Mouse (Mus musculus): Measurements from ENCODE around the gene Cyfip1. TPM values are rescaled to one million over a fixed set of nuclear protein-coding genes. Genes with fewer than 3 reads are reported as not detected.

The Cyfip1 gene
- total and polyA plus RNA-seq, 2 experiments from 2014 or later, result 31.8 to 36.3 TPM

- Histone ChIP-seq H3K9me3 (replicated peaks; ENCODE audit: control insufficient read depth, low read length) (no peaks in the 10 kb centered on the region), H3K4me2 (ENCODE audit: low read depth, low read length) (no peak overlapping the region), H3K36me3 (replicated peaks; ENCODE audit: control insufficient read depth, insufficient read depth, low read length) (peaks cover 72% of the 10 kb centered on the region), H3K27ac (ENCODE audit: low read depth) (no peak overlapping the region), H3K27me3 (ENCODE audit: control insufficient read depth, insufficient read depth, low read length) (no peaks in the 10 kb centered on the region), H3K4me1 (ENCODE audit: control insufficient read depth, insufficient read depth) (no peaks in the 10 kb centered on the region), H3K9ac (replicated peaks; ENCODE audit: low read depth, low read length) (no peak overlapping the region), H3K4me3 (ENCODE audit: low read depth, low read length) (no peak overlapping the region)
- TF ChIP-seq CTCF (IDR thresholded peaks at IDR 0.05; ENCODE audit: low read depth) (no peak), EP300 (IDR thresholded peaks at IDR 0.05; ENCODE audit: low read depth) (no peak)
- 76% methylated on average over 2 of the region's 2 CpGs for WGBS
- ATAC-seq (ENCODE audit: insufficient read depth, low read depth), result no peak
- no peak for DNase-seq (ENCODE audit: low spot score)
Observed at GRCm38 (mm10) chr7:55809967-55810366, 31.6 kb upstream of the Cyfip1 start.

- no peaks in the 10 kb centered on the region for H3K9me3 ChIP-seq (replicated peaks; ENCODE audit: control insufficient read depth, low read length)
- no peak overlapping the region for H3K4me3 ChIP-seq (ENCODE audit: low read depth, low read length)
- H3K36me3 ChIP-seq (replicated peaks; ENCODE audit: control insufficient read depth, insufficient read depth, low read length), result peaks cover 82% of the 10 kb centered on the region
- no peaks in the 10 kb centered on the region for H3K27me3 ChIP-seq (ENCODE audit: control insufficient read depth, insufficient read depth, low read length)
- H3K9ac ChIP-seq (replicated peaks; ENCODE audit: low read depth, low read length), result no peak overlapping the region
- no peak overlapping the region for H3K4me2 ChIP-seq (ENCODE audit: low read depth, low read length)
- H3K27ac ChIP-seq (ENCODE audit: low read depth), result no peak overlapping the region
- TF ChIP-seq EP300 (IDR thresholded peaks at IDR 0.05; ENCODE audit: low read depth) (no peak), CTCF (IDR thresholded peaks at IDR 0.05; ENCODE audit: low read depth) (peak; percentile 7; the same call in 1 of the 2 replicates)
- DNase-seq (ENCODE audit: low spot score) (no peak), ATAC-seq (ENCODE audit: insufficient read depth, low read depth) (no peak)
- H3K4me1 ChIP-seq (ENCODE audit: control insufficient read depth, insufficient read depth), result no peaks in the 10 kb centered on the region
- WGBS, result 82% methylated on average over 5 of the region's 5 CpGs
Observed at GRCm38 (mm10) chr7:55824468-55824867, 17.1 kb upstream of the Cyfip1 start.

DNA sequence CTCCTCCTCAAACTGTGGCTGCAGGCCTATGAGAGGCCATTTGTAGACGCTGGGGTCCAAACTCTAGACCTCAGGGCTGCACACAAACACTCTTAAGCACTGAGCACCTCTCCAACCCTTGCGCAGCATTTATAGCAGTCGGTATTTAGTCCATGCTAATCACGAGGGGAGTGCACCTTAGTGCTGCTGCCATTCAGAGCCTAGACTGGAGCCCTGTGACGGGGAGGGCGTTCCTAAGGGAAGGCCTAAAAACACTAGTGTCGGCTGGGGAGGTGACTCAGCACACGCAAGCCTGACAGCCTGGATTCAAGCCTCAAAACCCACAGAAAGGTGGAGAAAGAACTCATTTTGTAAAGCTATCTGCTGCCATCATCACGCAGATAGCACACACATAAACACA is 14.0 kb upstream of the Cyfip1 start:
- TF ChIP-seq EP300 (IDR thresholded peaks at IDR 0.05; ENCODE audit: low read depth) (no peak), CTCF (IDR thresholded peaks at IDR 0.05; ENCODE audit: low read depth) (no peak)
- no peaks in the 10 kb centered on the region for H3K27me3 ChIP-seq (ENCODE audit: control insufficient read depth, insufficient read depth, low read length)
- ATAC-seq (ENCODE audit: insufficient read depth, low read depth), result no peak
- peaks cover 66% of the 10 kb centered on the region for H3K36me3 ChIP-seq (replicated peaks; ENCODE audit: control insufficient read depth, insufficient read depth, low read length)
- DNase-seq (ENCODE audit: low spot score), result no peak
- 89% methylated on average over 9 of the region's 9 CpGs for WGBS
- no peak overlapping the region for H3K4me2 ChIP-seq (ENCODE audit: low read depth, low read length)
- H3K4me1 ChIP-seq (ENCODE audit: control insufficient read depth, insufficient read depth), result no peaks in the 10 kb centered on the region
- H3K27ac ChIP-seq (ENCODE audit: low read depth), result no peak overlapping the region
- no peaks in the 10 kb centered on the region for H3K9me3 ChIP-seq (replicated peaks; ENCODE audit: control insufficient read depth, low read length)
- no peak overlapping the region for H3K9ac ChIP-seq (replicated peaks; ENCODE audit: low read depth, low read length)
- H3K4me3 ChIP-seq (ENCODE audit: low read depth, low read length), result no peak overlapping the region

DNA sequence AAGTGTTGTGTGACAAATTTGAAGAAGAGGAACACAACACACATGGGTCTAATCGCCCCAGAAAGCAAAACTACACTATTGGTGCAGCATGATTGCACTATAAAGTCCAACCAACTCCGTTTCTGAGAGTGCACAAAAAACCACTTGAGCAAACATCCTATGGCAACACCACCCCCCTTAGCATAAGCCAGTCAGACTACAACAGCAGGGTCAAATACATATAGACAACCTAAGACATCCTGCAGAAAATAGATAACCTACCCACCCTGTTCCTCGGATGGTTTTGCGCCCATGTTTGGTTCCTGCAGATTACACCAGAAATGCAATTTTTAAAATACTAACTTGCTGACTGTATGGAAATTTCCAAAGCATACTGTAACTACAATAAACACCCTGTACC is 4.7 kb upstream of the Cyfip1 start:
- no peak overlapping the region for H3K4me2 ChIP-seq (ENCODE audit: low read depth, low read length)
- no peak overlapping the region for H3K9ac ChIP-seq (replicated peaks; ENCODE audit: low read depth, low read length)
- no peak for TF ChIP-seq CTCF (IDR thresholded peaks at IDR 0.05; ENCODE audit: low read depth)
- TF ChIP-seq EP300 (IDR thresholded peaks at IDR 0.05; ENCODE audit: low read depth), result no peak
- no peak overlapping the region for H3K27ac ChIP-seq (ENCODE audit: low read depth)
- H3K27me3 ChIP-seq (ENCODE audit: control insufficient read depth, insufficient read depth, low read length), result no peaks in the 10 kb centered on the region
- ATAC-seq (ENCODE audit: insufficient read depth, low read depth), result no peak
- peaks cover 6% of the 10 kb centered on the region for H3K4me1 ChIP-seq (ENCODE audit: control insufficient read depth, insufficient read depth)
- no peaks in the 10 kb centered on the region for H3K9me3 ChIP-seq (replicated peaks; ENCODE audit: control insufficient read depth, low read length)
- peaks cover 8% of the 10 kb centered on the region for H3K36me3 ChIP-seq (replicated peaks; ENCODE audit: control insufficient read depth, insufficient read depth, low read length)
- WGBS, result 68% methylated on average over 4 of the region's 4 CpGs
- DNase-seq (ENCODE audit: low spot score), result no peak
- H3K4me3 ChIP-seq (ENCODE audit: low read depth, low read length), result no peak overlapping the region

DNA sequence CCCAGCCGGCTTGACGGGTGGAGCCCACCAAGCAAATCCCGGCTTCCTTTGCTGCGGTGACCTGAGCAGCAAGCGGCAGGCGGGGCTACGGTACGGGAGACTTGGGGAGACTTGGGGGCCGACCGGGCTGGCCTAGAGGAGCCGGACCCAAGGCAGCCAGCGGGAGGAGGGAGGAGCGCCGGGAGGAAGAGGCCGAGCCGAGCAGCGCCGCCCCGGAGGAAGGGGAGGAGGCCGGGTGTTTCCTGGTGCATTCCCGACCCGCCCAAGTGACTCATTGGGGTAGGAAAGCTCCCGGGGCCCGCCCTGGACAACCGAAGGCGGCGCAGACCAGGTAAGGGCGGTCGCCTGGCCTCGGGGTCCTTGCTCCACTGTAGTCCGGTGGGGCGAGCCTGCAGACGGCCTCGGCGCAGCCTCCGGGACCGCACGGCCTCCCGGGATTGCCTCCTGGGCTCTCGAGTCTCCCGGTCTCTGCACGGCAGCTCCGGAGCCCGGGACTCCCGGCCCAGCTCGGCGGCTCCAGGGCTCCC is 495 bp downstream of the Cyfip1 start:
- peaks cover 16% of the 10 kb centered on the region for H3K4me1 ChIP-seq (ENCODE audit: control insufficient read depth, insufficient read depth)
- peak overlapping the region; percentile 70 for H3K4me2 ChIP-seq (ENCODE audit: low read depth, low read length)
- TF ChIP-seq CTCF (IDR thresholded peaks at IDR 0.05; ENCODE audit: low read depth) (no peak), EP300 (IDR thresholded peaks at IDR 0.05; ENCODE audit: low read depth) (no peak)
- peak overlapping the region; percentile 96 for H3K9ac ChIP-seq (replicated peaks; ENCODE audit: low read depth, low read length)
- ATAC-seq (ENCODE audit: insufficient read depth, low read depth) (peak; percentile 95), DNase-seq (ENCODE audit: low spot score) (peak; percentile 95)
- H3K4me3 ChIP-seq (ENCODE audit: low read depth, low read length), result peak overlapping the region; percentile 99
- H3K27ac ChIP-seq (ENCODE audit: low read depth), result peak overlapping the region; percentile 99
- no peaks in the 10 kb centered on the region for H3K27me3 ChIP-seq (ENCODE audit: control insufficient read depth, insufficient read depth, low read length)
- H3K9me3 ChIP-seq (replicated peaks; ENCODE audit: control insufficient read depth, low read length), result no peaks in the 10 kb centered on the region
- under 1% methylated on average over 42 of the region's 47 CpGs for WGBS
- H3K36me3 ChIP-seq (replicated peaks; ENCODE audit: control insufficient read depth, insufficient read depth, low read length), result no peaks in the 10 kb centered on the region

Measured in heart, postnatal 0 days (tissue).